Mouse (Mus musculus) cortical plate, adult 2 months (tissue): ENCODE measurements around the gene Nrxn3.

Source experiments
- CTCF ChIP-seq: fragments of 200-500 bp; IDR thresholded peaks from 2 replicates; pipeline ENCODE4 v1.5.1; 2011; ENCODE audit warnings: mild to moderate bottlenecking, control low read depth, low read length; ENCODE audit not compliant: insufficient read depth; ENCODE audit errors: extremely low read depth
- POLR2A ChIP-seq: fragments of 200-500 bp; IDR thresholded peaks from 2 replicates; pipeline ENCODE4 v1.6.1; 2011; ENCODE audit warnings: mild to moderate bottlenecking, low read length, control low read depth; ENCODE audit not compliant: insufficient read depth; ENCODE audit errors: extremely low read depth

- TF ChIP-seq POLR2A (no peak), CTCF (peak; percentile 75)
Observed at GRCm38 (mm10) chr12:89505121-89505764, 782.6 kb downstream of the Nrxn3 start.
